Mouse (Mus musculus) embryonic facial prominence, embryonic 14.5 days (tissue): ENCODE measurements around the gene Eif4b. TPM values are rescaled to one million over a fixed set of nuclear protein-coding genes. Genes with fewer than 3 reads are reported as not detected.
A peak's percentile ranks its signal among the peaks of the same experiment; 100 is the strongest.

Experiments
- ATAC-seq: fragments of 200-750 bp; cut with Nextera tagmentation; 2 replicates; pipeline ENCODE4 v1.8.0; 2017; ENCODE audit warnings: low read depth, moderate number of reproducible peaks, moderate TSS enrichment
- DNase-seq: peaks from one replicate; pipeline ENCODE4 v3.0.0-alpha.2; 2015; ENCODE audit warnings: low spot score
- H3K27ac ChIP-seq: fragments of 300-500 bp; sonication (generic); replicated peaks from 2 replicates; pipeline ENCODE4 v1.5.1; 2014; ENCODE audit warnings: low read depth, mild to moderate bottlenecking, low read length, moderate library complexity
- H3K27me3 ChIP-seq: fragments of 300-500 bp; sonication (generic); replicated peaks from 2 replicates; pipeline ENCODE4 v1.6.1; 2014; ENCODE audit warnings: low read length; ENCODE audit not compliant: control insufficient read depth, insufficient read depth
- H3K36me3 ChIP-seq: fragments of 300-500 bp; sonication (generic); 2 replicates; pipeline ENCODE4 v1.6.1; 2014; ENCODE audit warnings: low read length, mixed read lengths; ENCODE audit not compliant: control insufficient read depth, insufficient read depth
- H3K4me1 ChIP-seq: fragments of 300-500 bp; sonication (generic); 2 replicates; pipeline ENCODE4 v1.6.1; 2014; ENCODE audit warnings: antibody characterized with exemption, low read length; ENCODE audit not compliant: control insufficient read depth, insufficient read depth
- H3K4me2 ChIP-seq: fragments of 300-500 bp; sonication (generic); 2 replicates; pipeline ENCODE4 v1.6.1; 2014; ENCODE audit warnings: low read depth, mild to moderate bottlenecking, low read length, moderate library complexity, mixed read lengths
- H3K4me3 ChIP-seq: fragments of 300-500 bp; sonication (generic); 2 replicates; pipeline ENCODE4 v1.5.1; 2014; ENCODE audit warnings: low read depth, mild to moderate bottlenecking, low read length
- H3K9ac ChIP-seq: fragments of 300-500 bp; sonication (generic); 2 replicates; pipeline ENCODE4 v1.6.1; 2014; ENCODE audit warnings: low read depth, mild to moderate bottlenecking, low read length, moderate library complexity, mixed read lengths
- H3K9me3 ChIP-seq: fragments of 300-500 bp; sonication (generic); 2 replicates; pipeline ENCODE4 v1.6.1; 2016; ENCODE audit warnings: low read length; ENCODE audit not compliant: control insufficient read depth
- WGBS: fragments of 180-500 bp; shearing (Covaris S2); extraction: QIAGEN DNeasy Blood & Tissue Kit; methylation state at CpG from one replicate; pipeline ENCODE4 v1.1.7; 2014; 5-methylcytosine and 5-hydroxymethylcytosine counted together
- polyA plus RNA-seq: library from polyadenylated mRNA; unstranded; fragments of >200 nt; fragmentation: Nextera tagmentation; extraction: Ambion mirVana; gene quantifications from 2 replicates; pipeline ENCODE4 v1.2.1, GENCODE M21; 2014

Gene Eif4b
- polyA plus RNA-seq, result 123 and 141 TPM in 2 replicates

- H3K4me3 ChIP-seq, result peak within 1 kb of the TSS; percentile 88
- H3K9me3 ChIP-seq, result no peaks in the 10 kb centered on the region
- peak within 1 kb of the TSS; percentile 86 for H3K4me2 ChIP-seq
- ATAC-seq, result peak; percentile 95
- peak; percentile 99 for DNase-seq
- H3K27ac ChIP-seq, result peak within 1 kb of the TSS; percentile 96
- H3K9ac ChIP-seq, result peak within 1 kb of the TSS; percentile 93
- no peaks in the 10 kb centered on the region for H3K36me3 ChIP-seq
- no peaks in the 10 kb centered on the region for H3K27me3 ChIP-seq
- WGBS, result 0% methylated on average over 38 of the region's 58 CpGs
- peaks cover 16% of the 10 kb centered on the region for H3K4me1 ChIP-seq
Observed at GRCm38 (mm10) chr15:102073559-102074069, at the start of gene Eif4b. TSS of gene Eif4b (plus strand) at chr15:102073773.

- H3K27me3 ChIP-seq, result peaks cover 31% of the 10 kb centered on the region
- no peak for ATAC-seq
Observed at GRCm38 (mm10) chr15:102023888-102024287, 49.7 kb upstream of the Eif4b start.

GRCm38 (mm10) chr15:102025136-102025872 is 48.3 kb upstream of the Eif4b start:
- peaks cover 31% of the 10 kb centered on the region for H3K27me3 ChIP-seq
- peak overlapping the region; percentile 60 for H3K9ac ChIP-seq
- no peaks in the 10 kb centered on the region for H3K36me3 ChIP-seq
- WGBS, result 15% methylated on average over 21 of the region's 22 CpGs
- peak overlapping the region; percentile 67 for H3K27ac ChIP-seq
- ATAC-seq, result peak; percentile 66
- H3K4me1 ChIP-seq, result peaks cover 25% of the 10 kb centered on the region
- no peaks in the 10 kb centered on the region for H3K9me3 ChIP-seq
- peak overlapping the region; percentile 8; the same call in 1 of the 2 replicates for H3K4me3 ChIP-seq
- DNase-seq, result peak; percentile 65
- H3K4me2 ChIP-seq, result peak overlapping the region; percentile 45

More at GRCm38 (mm10) chr15:102023888-102024287, 49.7 kb upstream of the Eif4b start:
- Histone ChIP-seq H3K9me3 (no peaks in the 10 kb centered on the region), H3K9ac (no peak overlapping the region), H3K27ac (no peak overlapping the region), H3K36me3 (no peaks in the 10 kb centered on the region), H3K4me3 (no peak overlapping the region), H3K4me2 (no peak overlapping the region), H3K4me1 (peaks cover 25% of the 10 kb centered on the region)
- WGBS, result 58% methylated on average over 8 of the region's 8 CpGs
- DNase-seq, result peak; percentile 30

DNA sequence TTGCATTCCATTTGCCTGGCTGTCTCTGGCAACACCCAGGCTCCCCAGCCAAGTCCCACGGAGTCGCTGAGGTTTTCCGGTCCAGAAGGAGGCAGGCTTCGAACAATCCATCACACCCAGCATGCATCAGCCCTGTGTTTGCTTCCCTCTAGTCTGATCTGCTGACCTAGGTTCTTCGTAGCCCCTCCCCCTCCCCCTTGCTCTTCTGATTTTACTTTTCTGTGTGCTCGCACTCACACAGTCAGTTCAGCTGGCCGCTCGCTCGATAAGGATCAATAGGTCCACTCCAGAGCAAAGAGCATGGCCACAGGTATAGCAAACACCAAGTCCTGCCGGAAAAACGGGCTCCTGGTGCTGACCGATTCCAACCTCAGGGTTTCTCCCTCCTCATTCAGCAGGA is 47.1 kb upstream of the Eif4b start:
- Histone ChIP-seq H3K4me1 (peaks cover 25% of the 10 kb centered on the region), H3K27me3 (peaks cover 31% of the 10 kb centered on the region), H3K4me2 (peak overlapping the region; percentile 45), H3K27ac (no peak overlapping the region; the same call in 1 of the 2 replicates), H3K9me3 (no peaks in the 10 kb centered on the region), H3K36me3 (no peaks in the 10 kb centered on the region), H3K4me3 (no peak overlapping the region), H3K9ac (no peak overlapping the region)
- 21% methylated on average over 12 of the region's 12 CpGs for WGBS
- ATAC-seq (no peak), DNase-seq (no peak)

- peaks cover 31% of the 10 kb centered on the region for H3K27me3 ChIP-seq
- peaks cover 25% of the 10 kb centered on the region for H3K4me1 ChIP-seq
- no peaks in the 10 kb centered on the region for H3K9me3 ChIP-seq
- H3K4me2 ChIP-seq, result peak within 1 kb of the TSS; percentile 59
- WGBS, result under 1% methylated on average over 18 of the region's 28 CpGs
- peak within 1 kb of the TSS; percentile 37 for H3K9ac ChIP-seq
- no peak within 1 kb of the TSS; the same call in 1 of the 2 replicates for H3K27ac ChIP-seq
- DNase-seq (peak; percentile 57), ATAC-seq (peak; percentile 32; the same call in 1 of the 2 replicates)
- no peaks in the 10 kb centered on the region for H3K36me3 ChIP-seq
- peak within 1 kb of the TSS; percentile 36 for H3K4me3 ChIP-seq
Observed at GRCm38 (mm10) chr15:102028040-102028439, 45.5 kb upstream of the Eif4b start, which contains the start of gene Krt18. TSS of gene Krt18 (plus strand) at chr15:102028180.

- Histone ChIP-seq H3K27me3 (no peaks in the 10 kb centered on the region), H3K4me2 (no peak overlapping the region), H3K9me3 (no peaks in the 10 kb centered on the region), H3K27ac (no peak overlapping the region), H3K4me1 (no peaks in the 10 kb centered on the region), H3K4me3 (no peak overlapping the region), H3K36me3 (no peaks in the 10 kb centered on the region), H3K9ac (no peak overlapping the region)
- 55% methylated on average over 16 of the region's 16 CpGs for WGBS
- peak; percentile 46 for DNase-seq
- peak; percentile 60 for ATAC-seq
Observed at GRCm38 (mm10) chr15:102034121-102035053, 39.2 kb upstream of the Eif4b start.

DNA sequence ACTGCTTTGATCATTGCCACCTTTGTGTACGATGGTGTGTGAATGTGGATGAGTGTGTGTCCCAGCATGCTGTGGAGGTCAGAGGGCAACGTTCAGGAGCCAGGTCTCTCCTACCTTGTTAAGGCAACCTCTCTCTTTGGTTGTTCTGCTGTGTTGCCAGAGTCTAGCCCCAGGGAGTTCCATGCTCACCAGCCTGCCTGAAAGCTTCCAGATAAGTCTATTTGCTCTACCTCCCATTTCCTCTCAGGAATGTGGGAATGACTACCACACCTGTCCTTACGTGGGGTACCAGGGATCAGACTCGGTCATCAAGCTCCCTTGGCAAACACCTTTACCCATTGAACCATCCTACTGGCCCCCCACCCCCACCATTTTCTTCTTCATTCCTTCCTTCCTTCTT is 33.3 kb upstream of the Eif4b start:
- 82% methylated on average over 4 of the region's 4 CpGs for WGBS
- Histone ChIP-seq H3K27ac (no peak overlapping the region), H3K4me2 (no peak overlapping the region), H3K9ac (no peak overlapping the region), H3K9me3 (no peaks in the 10 kb centered on the region), H3K4me1 (no peaks in the 10 kb centered on the region), H3K27me3 (no peaks in the 10 kb centered on the region), H3K36me3 (no peaks in the 10 kb centered on the region), H3K4me3 (no peak overlapping the region)
- ATAC-seq, result no peak
- no peak for DNase-seq

- Histone ChIP-seq H3K9ac (no peak overlapping the region), H3K27ac (no peak overlapping the region), H3K9me3 (no peaks in the 10 kb centered on the region), H3K4me3 (no peak overlapping the region), H3K27me3 (no peaks in the 10 kb centered on the region), H3K36me3 (no peaks in the 10 kb centered on the region), H3K4me2 (no peak overlapping the region), H3K4me1 (no peaks in the 10 kb centered on the region)
- WGBS, result 56% methylated on average over 7 of the region's 7 CpGs
- DNase-seq (no peak), ATAC-seq (no peak)
Observed at GRCm38 (mm10) chr15:102041951-102042350, 31.6 kb upstream of the Eif4b start.
